Mouse (Mus musculus) neural tube, embryonic 14.5 days (tissue): ENCODE data around the gene Egfl8. TPM values are rescaled to one million over a fixed set of nuclear protein-coding genes. Genes with fewer than 3 reads are reported as not detected.

Experiments used
- ATAC-seq: fragments of 200-750 bp; cut with Nextera tagmentation; 2 replicates; pipeline ENCODE4 v1.8.0; 2017; ENCODE audit warnings: low read depth, mild to moderate bottlenecking, moderate TSS enrichment, moderate library complexity
- H3K27ac ChIP-seq: fragments of 300-500 bp; sonication (generic); 2 replicates; pipeline ENCODE4 v1.5.1; 2014; ENCODE audit warnings: low read depth, mild to moderate bottlenecking, control low read depth, low read length, moderate library complexity, mixed read lengths
- H3K27me3 ChIP-seq: fragments of 300-500 bp; sonication (generic); 2 replicates; pipeline ENCODE4 v1.6.1; 2014; ENCODE audit warnings: low read length; ENCODE audit not compliant: control insufficient read depth, insufficient read depth
- H3K36me3 ChIP-seq: fragments of 300-500 bp; sonication (generic); 2 replicates; pipeline ENCODE4 v1.6.1; 2014; ENCODE audit warnings: low read length, mixed read lengths; ENCODE audit not compliant: control insufficient read depth, insufficient read depth
- H3K4me1 ChIP-seq: fragments of 300-500 bp; sonication (generic); 2 replicates; pipeline ENCODE4 v1.6.1; 2014; ENCODE audit warnings: low read length; ENCODE audit not compliant: control insufficient read depth, insufficient read depth
- H3K4me2 ChIP-seq: fragments of 300-500 bp; sonication (generic); 2 replicates; pipeline ENCODE4 v1.6.1; 2014; ENCODE audit warnings: mild to moderate bottlenecking, low read depth, low read length, control low read depth
- H3K4me3 ChIP-seq: fragments of 300-500 bp; sonication (generic); 2 replicates; pipeline ENCODE4 v1.5.1; 2014; ENCODE audit warnings: low read depth, low read length, control low read depth, mixed read lengths
- H3K9ac ChIP-seq: fragments of 300-500 bp; sonication (generic); replicated peaks from 2 replicates; pipeline ENCODE4 v1.6.1; 2014; ENCODE audit warnings: low read depth, mild to moderate bottlenecking, control low read depth, low read length, mixed read lengths
- H3K9me3 ChIP-seq: fragments of 300-500 bp; sonication (generic); 2 replicates; pipeline ENCODE4 v1.6.1; 2016; ENCODE audit warnings: low read length; ENCODE audit not compliant: control insufficient read depth
- WGBS: fragments of 180-500 bp; shearing (Covaris S2); extraction: QIAGEN DNeasy Blood & Tissue Kit; methylation state at CpG from one replicate; pipeline ENCODE4 v1.1.7; 2014; 5-methylcytosine and 5-hydroxymethylcytosine counted together
- polyA plus RNA-seq: library from polyadenylated mRNA; unstranded; fragments of >200 nt; fragmentation: Nextera tagmentation; extraction: Ambion mirVana; gene quantifications from 2 replicates; pipeline ENCODE4 v1.2.1, GENCODE M21; 2014

Gene Egfl8
- polyA plus RNA-seq, 1 experiment from 2014 or later: 6.0 TPM

GRCm38 (mm10) chr17:34658591-34658990 is 42.8 kb upstream of the Egfl8 start:
- Histone ChIP-seq H3K9me3 (no peaks in the 10 kb centered on the region), H3K36me3 (peaks cover 5% of the 10 kb centered on the region; the same call in 1 of the 2 replicates), H3K27ac (no peak overlapping the region), H3K27me3 (peaks cover 7% of the 10 kb centered on the region; the same call in 1 of the 2 replicates), H3K4me2 (no peak overlapping the region), H3K9ac (no peak overlapping the region), H3K4me1 (no peaks in the 10 kb centered on the region), H3K4me3 (no peak overlapping the region)
- 80% methylated on average over 3 of the region's 3 CpGs for WGBS
- no peak for ATAC-seq

- WGBS: 85% methylated on average over 2 of the region's 2 CpGs
- Histone ChIP-seq H3K9me3 (no peaks in the 10 kb centered on the region), H3K27me3 (peaks cover 7% of the 10 kb centered on the region; the same call in 1 of the 2 replicates), H3K9ac (no peak overlapping the region), H3K36me3 (peaks cover 6% of the 10 kb centered on the region), H3K4me2 (no peak overlapping the region), H3K27ac (no peak overlapping the region), H3K4me1 (no peaks in the 10 kb centered on the region), H3K4me3 (no peak overlapping the region)
- no peak for ATAC-seq
These were observed 42.4 kb upstream of the Egfl8 start for GRCm38 (mm10) chr17:34658145-34658544.

- Histone ChIP-seq H3K4me1 (no peaks in the 10 kb centered on the region), H3K36me3 (peaks cover 14% of the 10 kb centered on the region), H3K9ac (no peak overlapping the region), H3K4me2 (no peak overlapping the region), H3K27me3 (peaks cover 7% of the 10 kb centered on the region; the same call in 1 of the 2 replicates), H3K27ac (no peak overlapping the region), H3K9me3 (no peaks in the 10 kb centered on the region), H3K4me3 (no peak overlapping the region)
- 42% methylated on average over 2 of the region's 2 CpGs for WGBS
- ATAC-seq: no peak
These were observed 41.5 kb upstream of the Egfl8 start for GRCm38 (mm10) chr17:34657271-34657670.

- H3K4me3 ChIP-seq: no peak overlapping the region
- no peaks in the 10 kb centered on the region for H3K9me3 ChIP-seq
- WGBS: 45% methylated on average over 8 of the region's 8 CpGs
- peaks cover 19% of the 10 kb centered on the region for H3K36me3 ChIP-seq
- H3K27ac ChIP-seq: no peak overlapping the region
- peaks cover 7% of the 10 kb centered on the region; the same call in 1 of the 2 replicates for H3K27me3 ChIP-seq
- H3K4me2 ChIP-seq: no peak overlapping the region
- ATAC-seq: no peak
- H3K4me1 ChIP-seq: no peaks in the 10 kb centered on the region
- H3K9ac ChIP-seq: no peak overlapping the region
These were observed 40.9 kb upstream of the Egfl8 start for GRCm38 (mm10) chr17:34656666-34657065.

GRCm38 (mm10) chr17:34655581-34655991 is 39.8 kb upstream of the Egfl8 start:
- Histone ChIP-seq H3K27ac (no peak overlapping the region), H3K4me2 (no peak overlapping the region), H3K4me1 (no peaks in the 10 kb centered on the region), H3K4me3 (no peak overlapping the region), H3K36me3 (peaks cover 30% of the 10 kb centered on the region), H3K27me3 (peaks cover 1% of the 10 kb centered on the region; the same call in 1 of the 2 replicates), H3K9me3 (no peaks in the 10 kb centered on the region), H3K9ac (no peak overlapping the region)
- peak; percentile 33; the same call in 1 of the 2 replicates for ATAC-seq
- 57% methylated on average over 4 of the region's 4 CpGs for WGBS

- Histone ChIP-seq H3K9ac (no peak overlapping the region), H3K36me3 (peaks cover 34% of the 10 kb centered on the region), H3K9me3 (no peaks in the 10 kb centered on the region), H3K27ac (0 out of 2 replicates have a peak overlapping the region, but pooled peaks have one; percentile 22), H3K4me3 (no peak overlapping the region), H3K27me3 (no peaks in the 10 kb centered on the region), H3K4me2 (no peak overlapping the region), H3K4me1 (no peaks in the 10 kb centered on the region)
- 85% methylated on average over 7 of the region's 7 CpGs for WGBS
- ATAC-seq: 0 out of 2 replicates have a peak, but pooled peaks have one; percentile 9
These were observed 39.4 kb upstream of the Egfl8 start for GRCm38 (mm10) chr17:34655160-34655559.

GRCm38 (mm10) chr17:34654392-34654791 is 38.6 kb upstream of the Egfl8 start:
- no peak overlapping the region for H3K9ac ChIP-seq
- WGBS: 91% methylated on average over 13 of the region's 13 CpGs
- no peak overlapping the region for H3K4me2 ChIP-seq
- H3K4me1 ChIP-seq: no peaks in the 10 kb centered on the region
- H3K9me3 ChIP-seq: no peaks in the 10 kb centered on the region
- no peak overlapping the region for H3K4me3 ChIP-seq
- no peak overlapping the region for H3K27ac ChIP-seq
- no peak for ATAC-seq
- H3K27me3 ChIP-seq: no peaks in the 10 kb centered on the region
- peaks cover 35% of the 10 kb centered on the region for H3K36me3 ChIP-seq

- WGBS: 63% methylated on average over 9 of the region's 9 CpGs
- H3K27ac ChIP-seq: no peak overlapping the region
- H3K36me3 ChIP-seq: peaks cover 35% of the 10 kb centered on the region
- no peak for ATAC-seq
- H3K27me3 ChIP-seq: no peaks in the 10 kb centered on the region
- H3K4me3 ChIP-seq: no peak overlapping the region
- H3K4me1 ChIP-seq: no peaks in the 10 kb centered on the region
- H3K4me2 ChIP-seq: no peak overlapping the region
- no peaks in the 10 kb centered on the region for H3K9me3 ChIP-seq
- H3K9ac ChIP-seq: no peak overlapping the region
These were observed 38.0 kb upstream of the Egfl8 start for GRCm38 (mm10) chr17:34653746-34654285.

- WGBS: 92% methylated on average over 8 of the region's 8 CpGs
- Histone ChIP-seq H3K4me2 (no peak overlapping the region), H3K4me1 (peaks cover 4% of the 10 kb centered on the region), H3K27me3 (no peaks in the 10 kb centered on the region), H3K9ac (no peak overlapping the region), H3K27ac (no peak overlapping the region), H3K4me3 (no peak overlapping the region), H3K36me3 (peaks cover 35% of the 10 kb centered on the region), H3K9me3 (no peaks in the 10 kb centered on the region)
- ATAC-seq: no peak
These were observed 37.2 kb upstream of the Egfl8 start for GRCm38 (mm10) chr17:34652985-34653384.
